Mouse (Mus musculus): ENCODE measurements at regions not wholly inside any gene's neighbourhood (a gene's known extent, or its start where the extent isn't known, plus 50 kb on each side); places are given as distances from the start of the nearest gene placed in this dataset.
"Not testable (repeated sequence)": the region's sequence is repeated elsewhere in the genome, so short reads cannot be mapped to it uniquely, and the experiment has no call there.

- Histone ChIP-seq H3K9me3 (replicated peaks) (no peaks in the 10 kb centered on the region), H3K36me3 (no peaks in the 10 kb centered on the region), H3K4me2 (no peak overlapping the region), H3K4me3 (replicated peaks) (no peak overlapping the region), H3K4me1 (no peaks in the 10 kb centered on the region), H3K27ac (no peak overlapping the region), H3K27me3 (no peaks in the 10 kb centered on the region), H3K9ac (no peak overlapping the region)
- 0 out of 2 replicates have a peak, but pooled peaks have one; percentile 18 for ATAC-seq (replicated peaks; ENCODE audit: low FRiP score)
These were observed 73.4 kb upstream of the Arhgap42 start for GRCm38 (mm10) chr9:9312274-9312673.

- no peaks in the 10 kb centered on the region for H3K4me1 ChIP-seq
- H3K9me3 ChIP-seq (replicated peaks) = no peaks in the 10 kb centered on the region
- no peak; the same call in 1 of the 2 replicates for ATAC-seq (replicated peaks; ENCODE audit: low FRiP score)
- no peaks in the 10 kb centered on the region for H3K36me3 ChIP-seq
- no peak overlapping the region for H3K27ac ChIP-seq
- H3K4me2 ChIP-seq = no peak overlapping the region
- WGBS = 89% methylated on average over 1 of the region's 2 CpGs
- H3K27me3 ChIP-seq = no peaks in the 10 kb centered on the region
- no peak overlapping the region for H3K9ac ChIP-seq
- no peak overlapping the region for H3K4me3 ChIP-seq (replicated peaks)
These were observed 72.8 kb upstream of the Arhgap42 start for GRCm38 (mm10) chr9:9311627-9312265.

GRCm38 (mm10) chr9:9311040-9311583 is 72.2 kb upstream of the Arhgap42 start:
- H3K9me3 ChIP-seq (replicated peaks); H3K4me3 ChIP-seq (replicated peaks); H3K9ac ChIP-seq; H3K36me3 ChIP-seq; H3K27ac ChIP-seq; H3K27me3 ChIP-seq; H3K4me2 ChIP-seq; H3K4me1 ChIP-seq; ATAC-seq (replicated peaks; ENCODE audit: low FRiP score): not testable (repeated sequence)
- 81% methylated on average over 6 of the region's 6 CpGs for WGBS

GRCm38 (mm10) chr9:9290767-9291166 is 51.9 kb upstream of the Arhgap42 start:
- no peak overlapping the region for H3K4me3 ChIP-seq (replicated peaks)

GRCm38 (mm10) chr9:9289570-9289969 is 50.7 kb upstream of the Arhgap42 start:
- H3K27ac ChIP-seq = no peak overlapping the region
- H3K4me2 ChIP-seq = no peak overlapping the region
- no peak overlapping the region for H3K4me3 ChIP-seq (replicated peaks)
- no peaks in the 10 kb centered on the region for H3K4me1 ChIP-seq
- H3K36me3 ChIP-seq = no peaks in the 10 kb centered on the region
- no peak overlapping the region for H3K9ac ChIP-seq
- no peaks in the 10 kb centered on the region for H3K27me3 ChIP-seq
- 74% methylated on average over 6 of the region's 6 CpGs for WGBS
- no peaks in the 10 kb centered on the region for H3K9me3 ChIP-seq (replicated peaks)
- no peak for ATAC-seq (replicated peaks; ENCODE audit: low FRiP score)

More at GRCm38 (mm10) chr9:9290767-9291166, 51.9 kb upstream of the Arhgap42 start:
- WGBS = 16% methylated on average over 3 of the region's 3 CpGs
- Histone ChIP-seq H3K4me2 (no peak overlapping the region), H3K27ac (no peak overlapping the region), H3K9ac (no peak overlapping the region), H3K4me1 (no peaks in the 10 kb centered on the region), H3K9me3 (replicated peaks) (no peaks in the 10 kb centered on the region), H3K36me3 (no peaks in the 10 kb centered on the region), H3K27me3 (no peaks in the 10 kb centered on the region)
- ATAC-seq (replicated peaks; ENCODE audit: low FRiP score) = peak; percentile 15; the same call in 1 of the 2 replicates

Data from kidney, embryonic 15.5 days (tissue).